Mouse (Mus musculus) brain, embryonic 14.5 days (tissue): ENCODE data around the gene Mpnd.
A peak's percentile ranks its signal among the peaks of the same experiment; 100 is the strongest.

Source experiments
- CTCF ChIP-seq: fragments of 200-500 bp; IDR thresholded peaks from 2 replicates; pipeline ENCODE4 v1.5.1; 2012; ENCODE audit warnings: inconsistent platforms, mild to moderate bottlenecking, moderate library complexity, borderline replicate concordance; ENCODE audit not compliant: insufficient read depth, insufficient read length; ENCODE audit errors: extremely low read depth
- POLR2A ChIP-seq: fragments of 200-500 bp; IDR thresholded peaks from 2 replicates; pipeline ENCODE4 v1.6.1; 2012; ENCODE audit warnings: mild to moderate bottlenecking, inconsistent platforms, borderline replicate concordance; ENCODE audit not compliant: poor library complexity, insufficient read depth, insufficient read length, severe bottlenecking; ENCODE audit errors: extremely low read depth

DNA sequence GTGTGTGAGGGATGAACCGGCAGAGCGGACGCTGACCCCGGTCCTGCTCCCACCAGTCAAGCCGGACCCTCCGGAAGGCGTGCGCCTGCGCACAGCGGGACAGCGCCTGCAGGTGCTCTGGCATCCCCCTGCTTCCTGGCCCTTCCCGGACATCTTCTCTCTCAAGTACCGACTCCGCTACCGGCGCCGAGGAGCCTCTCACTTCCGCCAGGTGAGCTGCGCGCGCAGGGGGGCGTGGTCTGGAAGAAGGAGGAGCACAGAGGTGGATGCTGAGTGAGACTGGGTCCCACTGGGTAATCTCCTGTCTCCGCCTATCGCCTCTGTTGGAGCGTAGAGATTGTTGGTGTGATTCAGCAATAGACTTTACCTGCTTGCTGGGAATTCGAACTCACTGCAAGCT, 49.4 kb upstream of the Mpnd start:
- no peak for TF ChIP-seq CTCF
- TF ChIP-seq POLR2A = peak; percentile 28; the same call in 1 of the 2 replicates
